Mouse (Mus musculus): Measurements from ENCODE around the gene Ppm1e.
A peak's percentile ranks its signal among the peaks of the same experiment; 100 is the strongest.

The Ppm1e gene

GRCm38 (mm10) chr11:87247494-87247866, 111.3 kb downstream of the Ppm1e start:
- DNase-seq: no peak

- no peak for DNase-seq
Observed at GRCm38 (mm10) chr11:87246724-87247493, 111.9 kb downstream of the Ppm1e start.

- no peak for DNase-seq
Observed at GRCm38 (mm10) chr11:87246107-87246651, 112.6 kb downstream of the Ppm1e start.

GRCm38 (mm10) chr11:87245171-87245840, 113.5 kb downstream of the Ppm1e start:
- no peak for DNase-seq

GRCm38 (mm10) chr11:87241256-87241655, 117.6 kb downstream of the Ppm1e start:
- no peak for DNase-seq

- DNase-seq: no peak
Observed at GRCm38 (mm10) chr11:87240833-87241215, 118.0 kb downstream of the Ppm1e start.

GRCm38 (mm10) chr11:87240141-87240832, 118.5 kb downstream of the Ppm1e start:
- DNase-seq: no peak

- DNase-seq: no peak
Observed at GRCm38 (mm10) chr11:87238891-87239530, 119.8 kb downstream of the Ppm1e start.

- DNase-seq: no peak
Observed at GRCm38 (mm10) chr11:87235486-87235872, 123.3 kb downstream of the Ppm1e start.

- no peak for DNase-seq
Observed at GRCm38 (mm10) chr11:87234743-87235485, 123.9 kb downstream of the Ppm1e start.

- DNase-seq: no peak
Observed at GRCm38 (mm10) chr11:87233377-87233776, 125.4 kb downstream of the Ppm1e start.

- DNase-seq: no peak
Observed at GRCm38 (mm10) chr11:87227056-87227455, 131.8 kb downstream of the Ppm1e start.

GRCm38 (mm10) chr11:87222686-87223085, 136.1 kb downstream of the Ppm1e start:
- DNase-seq: peak; percentile 13

GRCm38 (mm10) chr11:87212313-87212712, 146.5 kb downstream of the Ppm1e start:
- DNase-seq: no peak

All from retina, postnatal 1 day (tissue).